Mouse (Mus musculus): ENCODE measurements around the gene Aldh18a1.

The Aldh18a1 gene

GRCm38 (mm10) chr19:40526367-40527014 lies 61.8 kb downstream of the Aldh18a1 start:
- no peak for DNase-seq (ENCODE audit: low spot score in 2 of 2)

- DNase-seq (ENCODE audit: low spot score in 2 of 2), result no peak
These were observed 64.7 kb downstream of the Aldh18a1 start for GRCm38 (mm10) chr19:40523431-40524005.

- DNase-seq (ENCODE audit: low spot score in 2 of 2), result no peak
These were observed 67.9 kb downstream of the Aldh18a1 start for GRCm38 (mm10) chr19:40520403-40520802.

- DNase-seq (ENCODE audit: low spot score in 2 of 2), result no peak
These were observed 69.6 kb downstream of the Aldh18a1 start for GRCm38 (mm10) chr19:40518706-40519105.

GRCm38 (mm10) chr19:40515596-40515995 lies 72.7 kb downstream of the Aldh18a1 start:
- DNase-seq (ENCODE audit: low spot score in 2 of 2), result no peak

- no peak for DNase-seq (ENCODE audit: low spot score in 2 of 2)
These were observed 73.9 kb downstream of the Aldh18a1 start for GRCm38 (mm10) chr19:40514376-40514775.

- peak; percentile 98 for DNase-seq (ENCODE audit: low spot score in 2 of 2)
These were observed 74.6 kb downstream of the Aldh18a1 start, which contains the start of gene Sorbs1 for GRCm38 (mm10) chr19:40513632-40514078. Gene Sorbs1 (minus strand): TSS chr19:40513779.

- DNase-seq (ENCODE audit: low spot score in 2 of 2), result peak; percentile 34 to 45
These were observed 75.5 kb downstream of the Aldh18a1 start for GRCm38 (mm10) chr19:40512500-40513421.

- peak; percentile 47 to 56 for DNase-seq (ENCODE audit: low spot score in 2 of 2)
These were observed 76.5 kb downstream of the Aldh18a1 start for GRCm38 (mm10) chr19:40511679-40512309.

GRCm38 (mm10) chr19:40511100-40511439 lies 77.2 kb downstream of the Aldh18a1 start:
- DNase-seq (ENCODE audit: low spot score in 2 of 2), result no peak

GRCm38 (mm10) chr19:40510387-40511099 lies 77.7 kb downstream of the Aldh18a1 start:
- no peak for DNase-seq (ENCODE audit: low spot score in 2 of 2)

GRCm38 (mm10) chr19:40509274-40509673 lies 79.0 kb downstream of the Aldh18a1 start:
- no peak for DNase-seq (ENCODE audit: low spot score in 2 of 2)

GRCm38 (mm10) chr19:40508851-40509250 lies 79.4 kb downstream of the Aldh18a1 start:
- no peak for DNase-seq (ENCODE audit: low spot score in 2 of 2)

GRCm38 (mm10) chr19:40506965-40507364 lies 81.3 kb downstream of the Aldh18a1 start:
- DNase-seq (ENCODE audit: low spot score in 2 of 2), result no peak

- no peak for DNase-seq (ENCODE audit: low spot score in 2 of 2)
These were observed 83.9 kb downstream of the Aldh18a1 start for GRCm38 (mm10) chr19:40504336-40504735.

Measured in spleen, postnatal 36 days (tissue).